Mouse (Mus musculus) heart, postnatal 14 days (tissue): ENCODE measurements around the gene Clptm1l. TPM values are rescaled to one million over a fixed set of nuclear protein-coding genes. Genes with fewer than 3 reads are reported as not detected.

ENCODE experiments used
- DNase-seq, 2 experiments: peaks; one replicate each; pipeline ENCODE4 v3.0.0; 2021 to 2022
- intact Hi-C: fragments of 180-260 bp; cut with DNase I; formaldehyde crosslinking; loops from one replicate; pipeline ENCODE4 v1.15.1; 2025
- total RNA-seq, 2 experiments: library from RNA; stranded (reverse); gene quantifications; 2 replicates each; pipeline ENCODE4 v1.2.3; 2021

Gene Clptm1l
- total RNA-seq, 2 experiments from 2014 or later = 57.0 to 60.5 TPM

DNA sequence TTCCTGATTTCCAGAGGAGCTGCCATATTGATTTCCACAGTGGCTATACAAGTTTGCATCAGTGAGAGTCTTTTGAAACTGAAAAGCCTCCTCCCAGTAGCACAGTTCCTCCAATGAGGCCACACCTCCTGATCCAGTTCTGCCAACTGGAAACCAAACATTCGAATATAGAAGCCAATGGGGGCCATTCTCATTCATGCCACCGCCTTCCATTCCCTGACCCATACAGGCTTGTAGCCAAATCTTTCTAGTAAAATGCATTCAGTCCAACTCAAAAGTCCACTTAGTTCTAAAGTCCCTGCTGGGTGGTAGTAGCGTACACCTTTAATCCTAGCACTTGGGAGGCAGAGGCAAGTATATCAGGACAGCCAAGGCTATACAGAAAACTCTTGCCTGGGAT is 49.5 kb downstream of the Clptm1l start:
- intact Hi-C loops = no loop called here
- no peak for DNase-seq

DNA sequence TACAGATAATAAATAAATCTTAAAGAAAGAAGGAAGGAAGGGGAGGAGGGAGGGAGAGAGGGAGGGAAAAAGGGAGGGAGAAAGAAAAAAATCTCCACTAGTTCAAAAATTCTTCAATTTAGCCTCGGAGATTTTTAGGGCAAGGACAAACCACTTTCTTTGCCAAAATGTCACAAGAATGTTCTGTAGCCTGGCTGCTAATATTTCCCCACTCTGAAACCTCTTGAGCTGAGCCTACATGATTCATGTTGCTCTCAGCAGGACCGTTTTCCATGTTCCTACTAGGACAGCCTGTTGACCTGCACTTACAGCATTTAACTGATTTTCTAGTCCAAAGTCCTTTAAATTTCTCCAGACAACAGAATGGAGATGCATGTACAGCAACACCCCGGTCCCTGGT is 51.2 kb downstream of the Clptm1l start:
- intact Hi-C loops = no loop called here
- DNase-seq = no peak

DNA sequence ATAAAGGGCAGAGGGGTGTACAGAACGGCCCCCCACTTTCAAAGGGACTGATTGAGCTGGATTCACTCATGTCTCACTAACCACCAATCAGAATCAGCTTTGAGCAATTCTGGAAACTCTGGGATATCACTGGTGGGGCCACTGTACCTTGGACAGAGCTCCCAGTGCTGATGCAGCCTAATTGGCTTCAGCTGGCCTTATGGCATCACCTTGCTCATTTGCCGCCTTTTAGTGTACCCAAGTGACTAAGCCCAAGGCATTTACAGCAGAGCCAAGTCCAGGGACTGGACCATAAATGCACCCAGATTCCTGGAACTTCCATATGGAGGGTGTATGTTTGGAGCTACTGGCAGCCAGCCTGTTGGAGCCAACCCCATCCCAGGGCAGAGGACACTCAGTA is 55.1 kb downstream of the Clptm1l start:
- intact Hi-C loops = no loop called here
- DNase-seq = no peak

DNA sequence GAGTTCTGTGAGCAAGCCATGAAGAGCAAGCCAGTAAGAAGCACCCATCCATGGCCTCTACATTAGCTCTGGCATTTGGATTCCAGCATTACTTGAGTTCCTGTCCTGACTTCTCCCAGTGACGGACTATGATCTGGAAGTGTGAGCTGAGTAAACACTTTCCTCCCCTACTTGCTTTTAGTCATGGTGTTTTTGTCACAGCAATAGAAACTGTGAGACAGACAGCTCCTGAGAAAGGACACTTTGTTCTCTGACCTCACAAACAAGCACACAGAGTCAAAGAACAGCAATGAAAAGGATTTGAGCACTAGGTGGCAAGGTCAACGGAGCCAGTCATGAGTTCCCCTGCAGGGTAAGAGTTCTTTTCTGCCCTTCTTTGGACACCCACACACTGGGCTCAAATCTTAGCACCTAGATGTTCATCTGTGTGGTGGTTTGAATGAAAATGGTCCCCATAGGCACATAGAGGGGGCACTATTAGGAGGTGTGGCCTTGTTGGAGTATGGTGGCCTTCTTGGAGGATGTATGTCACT is 56.4 kb downstream of the Clptm1l start:
- no peak for DNase-seq
- intact Hi-C loops = no loop called here

Other genes starting within 250 kb of the Clptm1l start
- 10 to 100 TPM in 1 of 2 experiments, 1 to 10 TPM in 1; 8.0 to 10.6 TPM for gene Lpcat1, start 136.8 kb upstream of the Clptm1l start, total RNA-seq
- gene Slc6a3, start 67.3 kb upstream of the Clptm1l start, total RNA-seq = not detected
- gene Tert, start 22.9 kb downstream of the Clptm1l start, total RNA-seq = under 1 TPM; 0.14 to 0.41 TPM
- gene Slc6a18, start 74.0 kb downstream of the Clptm1l start, total RNA-seq = not detected
- under 1 TPM in 1 of 2 experiments, not detected in 1; 0.12 TPM for gene Slc6a19, start 100.9 kb downstream of the Clptm1l start, total RNA-seq
- gene Slc12a7, start 129.1 kb downstream of the Clptm1l start, total RNA-seq = 100 to 1,000 TPM; 151 to 165 TPM
- 1 to 10 TPM; 1.7 to 2.2 TPM for gene Nkd2, start 243.6 kb downstream of the Clptm1l start, total RNA-seq